Mouse (Mus musculus): ENCODE data around the gene Stk4. TPM values are rescaled to one million over a fixed set of nuclear protein-coding genes. Genes with fewer than 3 reads are reported as not detected.
"Not testable (repeated sequence)": the region's sequence is repeated elsewhere in the genome, so short reads cannot be mapped to it uniquely, and the experiment has no call there.

Gene Stk4
- polyA plus RNA-seq, 1 experiment = 10.8 TPM

DNA sequence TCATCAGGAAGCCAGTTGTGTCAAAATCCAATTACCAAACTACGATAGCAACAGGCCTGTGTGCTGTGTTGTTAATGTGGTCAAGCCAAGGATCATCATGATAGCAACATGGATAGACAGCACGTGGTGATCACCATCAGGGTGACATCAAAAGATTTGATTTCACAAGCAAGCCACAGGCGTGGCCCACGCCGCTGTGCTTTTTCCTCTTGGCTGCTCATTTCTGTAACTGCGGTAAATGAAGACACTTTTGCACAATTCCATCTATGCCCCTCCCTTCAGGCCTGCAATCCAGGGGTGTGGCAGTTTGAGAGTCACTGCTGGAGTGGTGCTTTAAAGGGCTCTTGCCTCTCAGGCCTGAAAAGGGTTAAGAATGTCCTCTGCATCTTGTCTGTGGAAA, 29.2 kb upstream of the Stk4 start:
- TF ChIP-seq POLR2A (IDR thresholded peaks at IDR 0.05; ENCODE audit: low read depth, low read length) = no peak
- Histone ChIP-seq H3K27me3 (ENCODE audit: control insufficient read depth, insufficient read depth, low read length) (no peaks in the 10 kb centered on the region), H3K36me3 (ENCODE audit: control insufficient read depth, insufficient read depth, low read length) (no peaks in the 10 kb centered on the region), H3K27ac (ENCODE audit: insufficient read depth, low read depth, low read length) (no peak overlapping the region), H3K4me3 (ENCODE audit: low read depth, low read length) (no peak overlapping the region), H3K4me1 (ENCODE audit: control insufficient read depth, insufficient read depth, insufficient read length, low read length) (peaks cover 8% of the 10 kb centered on the region)
- WGBS = 67% methylated on average over 6 of the region's 6 CpGs

DNA sequence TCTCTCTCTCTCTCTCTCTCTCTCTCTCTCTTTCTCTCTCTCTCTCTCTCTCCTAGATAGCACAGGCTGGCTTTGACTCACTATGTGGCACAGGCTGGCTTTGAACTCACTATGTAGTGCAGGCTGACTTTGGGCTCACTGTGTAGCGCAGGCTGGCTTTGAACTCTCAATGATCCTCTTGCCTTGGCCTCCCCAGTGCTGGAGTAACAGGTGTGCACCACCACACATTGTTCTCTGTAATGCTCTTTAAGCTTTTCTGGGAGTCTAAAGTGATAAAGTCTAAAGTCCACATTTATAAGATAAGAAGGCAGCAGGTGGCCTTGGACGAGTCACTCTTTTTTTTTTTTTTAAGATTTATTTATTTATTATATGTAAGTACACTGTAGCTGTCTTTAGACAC, 28.6 kb upstream of the Stk4 start:
- 30% methylated on average over 2 of the region's 2 CpGs for WGBS

DNA sequence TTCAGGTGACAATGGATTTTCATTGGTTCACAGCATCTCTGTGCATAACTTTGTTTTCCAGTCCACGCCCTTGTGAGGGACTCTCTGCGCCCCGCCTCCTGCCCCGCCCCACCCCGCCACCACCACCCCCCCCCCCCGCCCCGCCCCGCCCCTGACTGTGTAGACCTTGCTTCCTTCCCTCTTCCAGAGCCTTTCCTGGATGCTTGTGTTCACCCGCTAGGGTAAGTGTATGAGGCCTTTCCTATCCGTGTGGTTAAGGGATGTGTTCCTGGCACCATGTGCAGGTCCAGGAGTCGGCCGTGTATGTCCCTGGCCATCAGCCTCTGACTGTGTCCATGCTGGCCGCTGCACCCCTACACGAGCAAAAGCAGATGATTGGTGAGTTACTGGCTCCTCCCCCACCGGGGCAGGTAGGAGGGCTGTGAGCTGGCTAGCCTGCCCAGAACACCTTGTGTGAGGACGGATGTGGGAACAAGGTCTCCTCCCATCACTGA, 22.9 kb upstream of the Stk4 start:
- WGBS = 2% methylated on average over 14 of the region's 16 CpGs
- H3K36me3 ChIP-seq (ENCODE audit: control insufficient read depth, insufficient read depth, low read length) = peaks cover 2% of the 10 kb centered on the region; the same call in 1 of the 2 replicates
- H3K27ac ChIP-seq (ENCODE audit: insufficient read depth, low read depth, low read length) = no peak overlapping the region
- peak overlapping the region; percentile 58 for H3K4me3 ChIP-seq (ENCODE audit: low read depth, low read length)
- TF ChIP-seq POLR2A (IDR thresholded peaks at IDR 0.05; ENCODE audit: low read depth, low read length) (no peak), CTCF (IDR thresholded peaks at IDR 0.05; ENCODE audit: extremely low read depth, insufficient read length, insufficient replicate concordance, low read depth, low read length) (no peak)
- no peaks in the 10 kb centered on the region for H3K27me3 ChIP-seq (ENCODE audit: control insufficient read depth, insufficient read depth, low read length)
- no peaks in the 10 kb centered on the region for H3K4me1 ChIP-seq (ENCODE audit: control insufficient read depth, insufficient read depth, insufficient read length, low read length)

More for the DNA sequence above, 28.6 kb upstream of the Stk4 start:
- no peak overlapping the region for H3K4me3 ChIP-seq (ENCODE audit: low read depth, low read length)
- no peaks in the 10 kb centered on the region for H3K27me3 ChIP-seq (ENCODE audit: control insufficient read depth, insufficient read depth, low read length)
- TF ChIP-seq CTCF (IDR thresholded peaks at IDR 0.05; ENCODE audit: extremely low read depth, insufficient read length, insufficient replicate concordance, low read depth, low read length) = no peak
- no peak for TF ChIP-seq POLR2A (IDR thresholded peaks at IDR 0.05; ENCODE audit: low read depth, low read length)
- peaks cover 8% of the 10 kb centered on the region for H3K4me1 ChIP-seq (ENCODE audit: control insufficient read depth, insufficient read depth, insufficient read length, low read length)
- H3K36me3 ChIP-seq (ENCODE audit: control insufficient read depth, insufficient read depth, low read length) = no peaks in the 10 kb centered on the region
- H3K27ac ChIP-seq (ENCODE audit: insufficient read depth, low read depth, low read length) = no peak overlapping the region

DNA sequence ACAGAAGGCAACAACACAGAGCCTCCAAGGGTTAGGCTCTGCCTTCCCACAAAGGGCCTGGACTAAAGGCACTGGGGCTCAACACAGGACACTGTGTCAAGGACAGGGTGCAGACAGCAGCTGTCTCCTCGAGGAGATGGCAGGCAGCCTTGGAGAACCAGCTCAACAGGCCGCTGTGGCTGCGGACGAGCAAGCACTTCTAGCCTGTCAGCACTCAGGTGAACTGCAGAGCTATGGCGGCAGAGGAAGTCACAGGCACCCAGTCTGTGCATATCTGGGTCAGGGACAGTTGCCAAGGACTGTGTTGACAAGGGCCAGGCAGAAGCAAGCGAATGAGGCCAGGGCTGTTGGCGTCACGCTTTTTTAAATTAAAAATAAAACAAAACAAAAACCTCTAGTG, 16.4 kb upstream of the Stk4 start:
- TF ChIP-seq POLR2A (IDR thresholded peaks at IDR 0.05; ENCODE audit: low read depth, low read length) = no peak
- no peaks in the 10 kb centered on the region for H3K27me3 ChIP-seq (ENCODE audit: control insufficient read depth, insufficient read depth, low read length)
- no peaks in the 10 kb centered on the region for H3K4me1 ChIP-seq (ENCODE audit: control insufficient read depth, insufficient read depth, insufficient read length, low read length)
- 71% methylated on average over 8 of the region's 8 CpGs for WGBS
- H3K36me3 ChIP-seq (ENCODE audit: control insufficient read depth, insufficient read depth, low read length) = peaks cover 49% of the 10 kb centered on the region
- no peak overlapping the region for H3K27ac ChIP-seq (ENCODE audit: insufficient read depth, low read depth, low read length)
- no peak overlapping the region for H3K4me3 ChIP-seq (ENCODE audit: low read depth, low read length)

DNA sequence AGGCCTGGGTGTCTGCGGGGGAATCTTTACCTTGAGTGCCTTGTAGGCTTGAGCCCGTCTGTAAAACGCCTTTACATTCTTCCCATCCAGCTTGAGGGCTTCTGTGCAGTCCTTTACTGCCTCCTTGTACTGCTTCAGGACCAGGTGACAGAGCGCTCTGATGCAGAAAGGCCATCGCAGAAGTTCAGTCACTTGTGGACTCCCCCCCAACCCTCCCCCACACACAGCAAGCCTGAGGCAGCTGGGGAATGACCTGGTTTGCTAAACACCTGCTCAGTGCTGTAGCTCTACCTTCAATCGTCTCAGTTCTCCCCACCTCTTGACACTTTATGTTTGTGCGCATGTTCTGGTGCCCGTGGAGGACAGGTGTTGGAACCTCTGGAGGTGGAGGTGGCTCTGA, 15.5 kb upstream of the Stk4 start:
- TF ChIP-seq CTCF (IDR thresholded peaks at IDR 0.05; ENCODE audit: extremely low read depth, insufficient read length, insufficient replicate concordance, low read depth, low read length) (no peak), POLR2A (IDR thresholded peaks at IDR 0.05; ENCODE audit: low read depth, low read length) (no peak)
- Histone ChIP-seq H3K4me1 (ENCODE audit: control insufficient read depth, insufficient read depth, insufficient read length, low read length) (no peaks in the 10 kb centered on the region), H3K36me3 (ENCODE audit: control insufficient read depth, insufficient read depth, low read length) (peaks cover 57% of the 10 kb centered on the region), H3K27ac (ENCODE audit: insufficient read depth, low read depth, low read length) (no peak overlapping the region), H3K4me3 (ENCODE audit: low read depth, low read length) (no peak overlapping the region), H3K27me3 (ENCODE audit: control insufficient read depth, insufficient read depth, low read length) (no peaks in the 10 kb centered on the region)
- 82% methylated on average over 8 of the region's 8 CpGs for WGBS

DNA sequence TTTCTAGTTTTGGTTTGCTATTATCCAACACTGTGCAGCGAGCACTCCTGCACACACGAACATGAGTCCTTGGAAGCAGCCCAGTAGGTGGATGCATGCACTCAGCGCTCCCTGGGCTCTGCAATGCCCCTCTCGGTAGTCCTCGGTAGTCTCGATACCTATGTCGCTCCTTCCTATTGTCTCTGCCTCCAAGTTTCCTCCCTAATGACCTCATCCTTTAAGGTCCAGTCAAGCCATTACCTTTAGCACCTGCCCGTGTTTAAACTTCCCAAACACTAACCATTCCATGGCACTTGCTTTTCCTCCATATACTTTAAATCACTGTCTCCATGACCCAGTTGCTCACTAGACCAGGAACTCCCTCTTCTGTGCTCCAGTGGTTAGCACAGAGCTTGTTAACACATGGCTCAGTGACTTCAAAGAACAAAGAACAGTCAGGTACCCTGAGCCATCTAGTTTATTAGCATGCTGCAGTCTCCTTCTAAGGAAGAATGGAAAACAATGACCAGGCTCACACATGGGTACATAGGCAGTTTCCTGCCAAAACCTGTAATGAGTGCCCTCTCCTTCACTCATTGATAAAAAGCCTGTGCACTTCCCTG, 10.4 kb upstream of the Stk4 start:
- Histone ChIP-seq H3K4me1 (ENCODE audit: control insufficient read depth, insufficient read depth, insufficient read length, low read length) (no peaks in the 10 kb centered on the region), H3K36me3 (ENCODE audit: control insufficient read depth, insufficient read depth, low read length) (peaks cover 71% of the 10 kb centered on the region), H3K4me3 (ENCODE audit: low read depth, low read length) (no peak overlapping the region), H3K27ac (ENCODE audit: insufficient read depth, low read depth, low read length) (no peak overlapping the region), H3K27me3 (ENCODE audit: control insufficient read depth, insufficient read depth, low read length) (no peaks in the 10 kb centered on the region)
- no peak for TF ChIP-seq CTCF (IDR thresholded peaks at IDR 0.05; ENCODE audit: extremely low read depth, insufficient read length, insufficient replicate concordance, low read depth, low read length)
- no peak for TF ChIP-seq POLR2A (IDR thresholded peaks at IDR 0.05; ENCODE audit: low read depth, low read length)
- WGBS = 88% methylated on average over 8 of the region's 8 CpGs

DNA sequence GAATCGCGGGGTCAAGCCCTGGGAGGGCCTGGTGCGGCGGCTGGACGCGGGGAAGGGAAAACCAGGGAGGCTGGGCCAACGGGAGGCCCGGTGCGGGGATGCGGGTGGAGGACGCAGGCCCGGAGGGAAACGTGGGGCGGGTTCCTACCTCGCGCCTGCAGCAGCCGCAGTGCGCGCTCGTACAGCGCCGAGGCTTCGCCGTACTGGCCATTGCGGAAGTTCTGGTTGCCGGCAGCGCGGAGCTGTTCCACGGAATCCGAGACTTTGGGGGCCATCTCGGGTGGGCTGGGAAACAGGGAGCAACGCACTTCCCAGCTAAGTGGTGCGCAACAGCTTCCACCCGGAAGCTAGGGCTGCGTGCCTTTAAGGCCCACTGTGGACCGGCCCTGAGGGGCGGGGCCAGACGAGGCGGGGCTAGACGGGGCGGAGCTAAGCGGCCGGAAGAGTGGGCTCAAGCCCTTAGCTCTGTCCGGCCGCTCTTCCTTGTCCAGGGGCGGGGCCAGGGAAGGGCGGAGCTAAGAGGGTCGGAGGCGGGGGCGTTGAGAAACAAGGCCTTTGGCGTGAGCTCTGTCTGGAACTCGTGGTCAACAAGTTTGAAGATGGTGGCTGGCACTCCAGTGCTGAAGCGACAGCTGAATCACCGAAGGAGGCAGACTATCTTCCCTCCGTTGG, 779 bp downstream of the Stk4 start, which contains the start of gene Tomm34:
Gene Tomm34, minus strand, starts transcription at position 405 of the 672 bp plus-strand sequence.
- WGBS = 1% methylated on average over 55 of the region's 55 CpGs
- Histone ChIP-seq H3K4me1 (ENCODE audit: control insufficient read depth, insufficient read depth, insufficient read length, low read length) (peaks cover 11% of the 10 kb centered on the region; the same call in 1 of the 2 replicates), H3K36me3 (ENCODE audit: control insufficient read depth, insufficient read depth, low read length) (peaks cover 5% of the 10 kb centered on the region), H3K4me3 (ENCODE audit: low read depth, low read length) (peak within 1 kb of the TSS; percentile 84), H3K27me3 (ENCODE audit: control insufficient read depth, insufficient read depth, low read length) (no peaks in the 10 kb centered on the region), H3K27ac (ENCODE audit: insufficient read depth, low read depth, low read length) (peak within 1 kb of the TSS; percentile 48)
- TF ChIP-seq CTCF (IDR thresholded peaks at IDR 0.05; ENCODE audit: extremely low read depth, insufficient read length, insufficient replicate concordance, low read depth, low read length) = no peak
- peak; percentile 98 for TF ChIP-seq POLR2A (IDR thresholded peaks at IDR 0.05; ENCODE audit: low read depth, low read length)

DNA sequence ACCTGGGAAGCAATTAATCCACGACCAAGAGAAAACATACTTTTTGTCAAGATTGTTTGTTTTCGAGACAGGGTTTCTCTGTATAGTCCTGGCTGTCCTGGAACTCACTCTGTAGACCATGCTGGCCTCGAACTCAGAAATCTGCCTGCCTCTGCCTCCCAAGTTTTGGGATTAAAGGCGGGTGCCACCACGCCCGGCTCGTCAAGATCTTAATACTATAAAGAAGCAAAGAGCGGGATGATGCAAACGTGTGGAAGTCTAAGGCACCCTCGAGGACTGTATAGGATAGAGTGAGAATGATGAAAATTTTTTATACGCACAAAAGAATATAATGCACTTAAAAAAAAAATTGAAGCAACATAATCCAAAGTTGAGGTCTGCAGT, 1.3 kb downstream of the Stk4 start:
- H3K27ac ChIP-seq (ENCODE audit: insufficient read depth, low read depth, low read length); H3K36me3 ChIP-seq (ENCODE audit: control insufficient read depth, insufficient read depth, low read length); H3K27me3 ChIP-seq (ENCODE audit: control insufficient read depth, insufficient read depth, low read length): not testable (repeated sequence)
- Histone ChIP-seq H3K4me1 (ENCODE audit: control insufficient read depth, insufficient read depth, insufficient read length, low read length) (peaks cover 11% of the 10 kb centered on the region; the same call in 1 of the 2 replicates), H3K4me3 (ENCODE audit: low read depth, low read length) (peak overlapping the region; percentile 84)
- WGBS = 76% methylated on average over 11 of the region's 11 CpGs
